Mouse (Mus musculus): Measurements from ENCODE around the gene Zfyve28. TPM values are rescaled to one million over a fixed set of nuclear protein-coding genes. Genes with fewer than 3 reads are reported as not detected.

Zfyve28 gene
- polyA plus RNA-seq, 1 experiment from 2014 or later, result 0.77 TPM

DNA sequence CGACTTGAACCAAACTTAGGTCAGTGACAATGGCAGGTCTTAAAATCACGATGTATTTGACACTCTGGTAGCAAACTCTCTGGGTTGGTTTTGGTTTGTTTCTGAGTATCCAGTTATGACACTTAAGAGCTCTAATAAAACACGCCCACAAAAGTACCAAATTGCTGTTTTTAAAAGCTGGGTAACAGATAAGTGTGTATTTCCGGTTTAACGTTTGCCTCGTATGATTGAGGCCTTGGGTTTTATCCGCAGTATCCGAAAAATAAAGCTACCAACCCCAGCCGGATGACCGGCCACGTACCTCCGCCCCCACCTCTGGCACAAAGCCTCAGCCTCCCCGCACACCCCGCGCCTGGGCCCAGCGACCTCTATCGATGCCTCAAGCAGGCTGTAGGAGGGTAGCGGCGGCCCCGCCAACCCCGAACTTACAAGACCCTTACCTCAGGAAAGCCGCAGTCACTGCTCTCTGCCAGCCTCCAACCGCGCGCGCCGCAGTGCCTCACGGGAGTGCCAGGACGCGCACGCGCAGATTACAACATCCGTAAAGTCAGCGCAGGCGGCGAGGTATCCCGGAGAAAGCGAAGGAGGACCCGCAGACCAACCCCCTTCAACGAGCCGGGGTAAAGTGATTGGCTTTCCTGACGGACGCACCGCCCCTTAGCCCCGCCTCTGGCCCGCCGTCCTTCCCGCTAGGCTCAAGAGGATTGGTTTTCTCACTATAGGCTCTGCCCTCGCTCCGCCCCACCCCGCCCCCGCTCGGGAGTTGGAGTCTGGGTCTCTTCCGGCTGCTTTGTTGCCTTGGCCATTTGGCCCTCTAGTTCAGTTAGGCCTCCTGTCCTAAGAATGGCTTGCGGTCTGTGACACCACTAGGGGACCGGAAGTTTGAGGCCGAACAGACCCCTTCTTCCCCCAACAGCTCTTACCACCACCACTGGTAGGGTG, 119.0 kb downstream of the Zfyve28 start, which contains the start of the genes Poln and Haus3:
Poln (minus strand) TSS at position 499 of the 942 bp plus-strand sequence.
Haus3 (minus strand) TSS at position 578 of the 942 bp plus-strand sequence.
- Histone ChIP-seq H3K9ac (peak within 1 kb of the TSS; percentile 81), H3K4me1 (peaks cover 21% of the 10 kb centered on the region), H3K27me3 (no peaks in the 10 kb centered on the region), H3K27ac (peak within 1 kb of the TSS; percentile 94), H3K9me3 (replicated peaks) (no peaks in the 10 kb centered on the region), H3K36me3 (peaks cover 27% of the 10 kb centered on the region), H3K4me2 (peak within 1 kb of the TSS; percentile 62), H3K4me3 (replicated peaks) (peak within 1 kb of the TSS; percentile 73)
- peak; percentile 100 for ATAC-seq (replicated peaks; ENCODE audit: low FRiP score)
- WGBS, result under 1% methylated on average over 57 of the region's 57 CpGs

DNA sequence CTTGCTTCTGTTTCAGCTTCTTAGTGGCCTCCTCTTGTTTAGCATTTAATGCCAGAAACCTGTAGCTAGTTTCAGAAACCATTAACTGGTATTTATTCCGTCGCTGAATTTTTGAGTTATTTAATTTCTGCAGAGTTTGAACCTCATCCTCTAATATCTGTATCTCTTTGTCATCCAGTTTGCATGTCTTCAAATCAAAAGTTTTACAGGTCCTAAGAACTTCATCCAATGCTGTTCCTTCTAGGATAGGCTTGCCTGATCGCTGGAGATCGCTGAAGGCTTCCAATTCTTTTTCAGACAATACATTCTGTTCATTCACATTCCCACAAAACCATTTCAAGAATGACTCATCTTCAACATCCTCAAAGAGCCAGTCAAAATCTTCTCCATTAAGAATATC, 120.4 kb downstream of the Zfyve28 start:
- no peak overlapping the region for H3K4me3 ChIP-seq (replicated peaks)
- WGBS, result 85% methylated on average over 4 of the region's 4 CpGs

DNA sequence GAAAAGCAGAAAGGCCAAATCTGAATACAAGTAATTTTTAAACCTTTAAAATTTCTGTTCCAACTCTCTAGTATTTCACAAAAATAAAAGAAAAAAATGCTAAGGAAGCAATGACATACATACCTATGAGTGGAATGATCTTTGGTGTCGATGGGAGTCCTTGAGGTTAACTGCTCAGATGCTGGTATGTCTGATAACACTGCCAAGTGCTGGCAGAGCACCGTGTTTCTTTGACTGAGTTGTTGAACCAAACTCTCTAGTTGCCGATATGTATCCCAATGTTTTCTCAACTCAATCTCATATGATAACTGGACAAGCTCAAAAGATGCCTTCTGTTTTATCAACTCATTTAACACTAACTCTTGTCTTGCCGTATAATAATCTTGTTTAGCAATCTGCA, 122.5 kb downstream of the Zfyve28 start:
- H3K4me3 ChIP-seq (replicated peaks), result no peak overlapping the region
- WGBS, result 79% methylated on average over 4 of the region's 4 CpGs

More for the DNA sequence above, 120.4 kb downstream of the Zfyve28 start:
- H3K4me1 ChIP-seq, result peaks cover 21% of the 10 kb centered on the region
- peak overlapping the region; percentile 39 for H3K4me2 ChIP-seq
- no peak overlapping the region for H3K27ac ChIP-seq
- H3K27me3 ChIP-seq, result no peaks in the 10 kb centered on the region
- peaks cover 18% of the 10 kb centered on the region for H3K36me3 ChIP-seq
- ATAC-seq (replicated peaks; ENCODE audit: low FRiP score), result no peak
- no peak overlapping the region for H3K9ac ChIP-seq
- no peaks in the 10 kb centered on the region for H3K9me3 ChIP-seq (replicated peaks)

DNA sequence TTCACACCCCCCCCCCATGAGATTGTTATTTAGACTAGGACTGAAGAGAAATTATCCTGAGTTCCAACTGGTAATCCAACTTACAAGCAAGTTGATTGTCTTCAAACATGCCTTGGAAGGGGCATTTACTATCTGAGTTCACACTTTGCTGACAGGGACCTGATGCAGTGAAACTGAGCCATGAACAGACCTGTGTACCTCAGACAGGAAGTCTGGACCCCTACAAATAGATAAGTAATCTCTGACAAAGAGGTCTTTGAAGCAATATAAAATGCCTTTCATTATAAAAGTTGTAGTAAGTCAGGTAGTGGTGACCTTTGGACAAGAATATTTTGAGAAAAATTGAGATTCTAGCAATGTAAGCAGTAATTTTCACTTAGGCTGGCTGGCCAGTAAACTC, 139.8 kb downstream of the Zfyve28 start:
- ATAC-seq (replicated peaks; ENCODE audit: low FRiP score), result no peak
- Histone ChIP-seq H3K9me3 (replicated peaks) (no peaks in the 10 kb centered on the region), H3K36me3 (peaks cover 8% of the 10 kb centered on the region)

More for the DNA sequence above, 122.5 kb downstream of the Zfyve28 start:
- Histone ChIP-seq H3K4me1 (peaks cover 20% of the 10 kb centered on the region), H3K36me3 (peaks cover 23% of the 10 kb centered on the region), H3K9me3 (replicated peaks) (no peaks in the 10 kb centered on the region), H3K27me3 (no peaks in the 10 kb centered on the region), H3K9ac (no peak overlapping the region), H3K4me2 (no peak overlapping the region), H3K27ac (no peak overlapping the region)
- no peak for ATAC-seq (replicated peaks; ENCODE audit: low FRiP score)

DNA sequence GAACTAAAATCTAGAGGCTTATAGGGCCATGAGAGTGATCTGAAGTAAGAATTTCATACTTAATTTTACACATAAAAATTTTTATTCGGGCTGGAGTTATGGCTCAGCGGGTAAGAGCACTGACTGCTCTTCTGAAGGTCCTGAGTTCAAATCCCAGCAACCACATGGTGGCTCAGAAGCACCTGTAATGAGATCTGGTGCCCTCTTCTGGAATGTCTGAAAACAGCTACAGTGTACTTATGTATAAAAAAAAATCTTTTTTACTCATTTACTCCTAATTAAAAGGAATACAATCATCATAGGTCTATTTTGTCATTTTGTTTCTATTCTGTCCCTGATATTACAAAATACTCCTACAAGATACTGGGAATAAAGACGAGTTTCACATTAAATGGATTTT, 140.7 kb downstream of the Zfyve28 start:
- 91% methylated on average over 3 of the region's 3 CpGs for WGBS
- no peak overlapping the region for H3K4me3 ChIP-seq (replicated peaks)
- no peaks in the 10 kb centered on the region for H3K27me3 ChIP-seq
- no peak overlapping the region for H3K27ac ChIP-seq
- H3K9me3 ChIP-seq (replicated peaks), result no peaks in the 10 kb centered on the region
- H3K36me3 ChIP-seq, result peaks cover under 1% of the 10 kb centered on the region; the same call in 1 of the 2 replicates
- ATAC-seq (replicated peaks; ENCODE audit: low FRiP score), result no peak
- no peak overlapping the region for H3K9ac ChIP-seq
- H3K4me1 ChIP-seq, result no peaks in the 10 kb centered on the region
- no peak overlapping the region for H3K4me2 ChIP-seq

More for the DNA sequence above, 139.8 kb downstream of the Zfyve28 start:
- Histone ChIP-seq H3K4me3 (replicated peaks) (no peak overlapping the region), H3K4me2 (no peak overlapping the region), H3K27ac (no peak overlapping the region), H3K4me1 (no peaks in the 10 kb centered on the region), H3K27me3 (no peaks in the 10 kb centered on the region), H3K9ac (no peak overlapping the region)

Other genes starting within 250 kb of the Zfyve28 start
- gene Poln, start 119.0 kb downstream of the Zfyve28 start, polyA plus RNA-seq (2015; fragmentation: Nextera tagmentation; extraction: Ambion mirVana), result 0.31 and 0.34 TPM in 2 replicates
- gene Haus3, start 118.9 kb downstream of the Zfyve28 start, polyA plus RNA-seq (2015; fragmentation: Nextera tagmentation; extraction: Ambion mirVana), result 37.8 and 46.1 TPM in 2 replicates
- gene Mxd4, start 100.7 kb downstream of the Zfyve28 start, polyA plus RNA-seq (2015; fragmentation: Nextera tagmentation; extraction: Ambion mirVana), result 40.6 and 44.3 TPM in 2 replicates
- gene Cfap99, start 151 bp upstream of the Zfyve28 start, polyA plus RNA-seq (2015; fragmentation: Nextera tagmentation; extraction: Ambion mirVana), result not detected in 2 replicates
- gene Rnf4, start 47.8 kb upstream of the Zfyve28 start, polyA plus RNA-seq (2015; fragmentation: Nextera tagmentation; extraction: Ambion mirVana), result 174 and 181 TPM in 2 replicates
- 10.6 and 13.0 TPM in 2 replicates for gene Fam193a, start 81.5 kb upstream of the Zfyve28 start, polyA plus RNA-seq (2015; fragmentation: Nextera tagmentation; extraction: Ambion mirVana)
- 18.4 and 21.9 TPM in 2 replicates for gene Tnip2, start 225.5 kb upstream of the Zfyve28 start, polyA plus RNA-seq (2015; fragmentation: Nextera tagmentation; extraction: Ambion mirVana)
- 7.6 and 10.3 TPM in 2 replicates for gene Sh3bp2, start 237.4 kb upstream of the Zfyve28 start, polyA plus RNA-seq (2015; fragmentation: Nextera tagmentation; extraction: Ambion mirVana)

Measured in kidney, embryonic 15.5 days (tissue).